Mouse (Mus musculus) layer of hippocampus, postnatal 10 days (tissue): ENCODE measurements around the gene Irgq. TPM values are rescaled to one million over a fixed set of nuclear protein-coding genes. Genes with fewer than 3 reads are reported as not detected.

Source experiments
- total RNA-seq, 2 experiments: library from RNA; stranded (reverse); gene quantifications; 2 replicates each; pipeline ENCODE4 v1.2.3; 2021

Gene Irgq
- total RNA-seq, 2 experiments from 2014 or later = 98.5 to 101 TPM

Other genes with a start within 250 kb of the Irgq start
- gene Zfp61, start 229.5 kb upstream of the Irgq start, total RNA-seq = 10 to 100 TPM; 25.1 to 26.7 TPM
- gene Zfp94, start 214.0 kb upstream of the Irgq start, total RNA-seq = 10 to 100 TPM; 13.0 to 15.1 TPM
- gene Tescl, start 196.8 kb upstream of the Irgq start, total RNA-seq = not detected
- gene Lypd5, start 181.5 kb upstream of the Irgq start, total RNA-seq = not detected
- under 1 TPM; 0.33 to 0.46 TPM for gene Kcnn4, start 160.4 kb upstream of the Irgq start, total RNA-seq
- 10 to 100 TPM; 33.5 to 34.3 TPM for gene Smg9, start 131.1 kb upstream of the Irgq start, total RNA-seq
- not detected for gene Irgc1, start 78.4 kb upstream of the Irgq start, total RNA-seq
- 1 to 10 TPM; 1.3 to 2.3 TPM for gene Plaur, start 68.2 kb upstream of the Irgq start, total RNA-seq
- gene Cadm4, start 48.7 kb upstream of the Irgq start, total RNA-seq = 100 to 1,000 TPM; 269 to 279 TPM
- gene Zfp428, start 23.7 kb upstream of the Irgq start, total RNA-seq = 10 to 100 TPM; 61.3 to 64.6 TPM
- not detected for gene AC161166.1, start 18.2 kb upstream of the Irgq start, total RNA-seq
- not detected for gene Pinlyp, start 15.4 kb downstream of the Irgq start, total RNA-seq
- gene Xrcc1, start 15.6 kb downstream of the Irgq start, total RNA-seq = 10 to 100 TPM; 37.8 to 39.7 TPM
- 1 to 10 TPM; 7.7 to 8.7 TPM for gene Ethe1, start 56.9 kb downstream of the Irgq start, total RNA-seq
- 1 to 10 TPM; 8.2 to 8.7 TPM for gene Zfp575, start 57.0 kb downstream of the Irgq start, total RNA-seq
- under 1 TPM; 0.37 to 0.60 TPM for gene Phldb3, start 80.1 kb downstream of the Irgq start, total RNA-seq
- under 1 TPM; 0.20 to 0.64 TPM for gene Lypd3, start 105.9 kb downstream of the Irgq start, total RNA-seq
- not detected for gene Tex101, start 146.0 kb downstream of the Irgq start, total RNA-seq
- not detected for gene BC049730, start 178.6 kb downstream of the Irgq start, total RNA-seq
- gene Gm4763, start 196.2 kb downstream of the Irgq start, total RNA-seq = not detected
- gene Cd177, start 229.6 kb downstream of the Irgq start, total RNA-seq = not detected
- gene Ceacam10, start 246.5 kb downstream of the Irgq start, total RNA-seq = not detected